Mouse (Mus musculus): ENCODE measurements around the gene Polr3h. TPM values are rescaled to one million over a fixed set of nuclear protein-coding genes. Genes with fewer than 3 reads are reported as not detected.

Polr3h gene
- polyA plus RNA-seq, 1 experiment from 2014 or later = 100.0 TPM

- no peak for DNase-seq (ENCODE audit: low spot score)
- Histone ChIP-seq H3K9ac (no peak overlapping the region), H3K27ac (no peak overlapping the region), H3K4me1 (replicated peaks; ENCODE audit: control insufficient read depth, insufficient read depth, low read length) (no peaks in the 10 kb centered on the region), H3K36me3 (replicated peaks; ENCODE audit: control insufficient read depth, insufficient read depth) (peaks cover 77% of the 10 kb centered on the region), H3K4me3 (replicated peaks; ENCODE audit: low read length) (no peak overlapping the region), H3K4me2 (replicated peaks) (no peak overlapping the region), H3K9me3 (ENCODE audit: control insufficient read depth, low read length) (no peaks in the 10 kb centered on the region), H3K27me3 (ENCODE audit: control insufficient read depth, insufficient read depth, low read length) (no peaks in the 10 kb centered on the region)
- WGBS = 94% methylated on average over 4 of the region's 4 CpGs
- no peak for ATAC-seq (ENCODE audit: low FRiP score)
These were observed 26.3 kb upstream of the Polr3h start for GRCm38 (mm10) chr15:81952310-81952709.

GRCm38 (mm10) chr15:81951159-81951558 lies 25.1 kb upstream of the Polr3h start:
- Histone ChIP-seq H3K9ac (no peak overlapping the region), H3K36me3 (replicated peaks; ENCODE audit: control insufficient read depth, insufficient read depth) (peaks cover 86% of the 10 kb centered on the region), H3K27ac (no peak overlapping the region), H3K27me3 (ENCODE audit: control insufficient read depth, insufficient read depth, low read length) (no peaks in the 10 kb centered on the region), H3K9me3 (ENCODE audit: control insufficient read depth, low read length) (no peaks in the 10 kb centered on the region), H3K4me3 (replicated peaks; ENCODE audit: low read length) (no peak overlapping the region), H3K4me2 (replicated peaks) (no peak overlapping the region), H3K4me1 (replicated peaks; ENCODE audit: control insufficient read depth, insufficient read depth, low read length) (no peaks in the 10 kb centered on the region)
- ATAC-seq (ENCODE audit: low FRiP score) (no peak), DNase-seq (ENCODE audit: low spot score) (no peak)
- 90% methylated on average over 9 of the region's 9 CpGs for WGBS

- no peak overlapping the region for H3K4me2 ChIP-seq (replicated peaks)
- no peaks in the 10 kb centered on the region for H3K27me3 ChIP-seq (ENCODE audit: control insufficient read depth, insufficient read depth, low read length)
- H3K4me1 ChIP-seq (replicated peaks; ENCODE audit: control insufficient read depth, insufficient read depth, low read length) = no peaks in the 10 kb centered on the region
- ATAC-seq (ENCODE audit: low FRiP score) = no peak
- no peak overlapping the region for H3K9ac ChIP-seq
- H3K36me3 ChIP-seq (replicated peaks; ENCODE audit: control insufficient read depth, insufficient read depth) = peaks cover 82% of the 10 kb centered on the region
- H3K9me3 ChIP-seq (ENCODE audit: control insufficient read depth, low read length) = no peaks in the 10 kb centered on the region
- no peak for DNase-seq (ENCODE audit: low spot score)
- no peak overlapping the region for H3K27ac ChIP-seq
- 91% methylated on average over 5 of the region's 5 CpGs for WGBS
- no peak overlapping the region for H3K4me3 ChIP-seq (replicated peaks; ENCODE audit: low read length)
These were observed 24.7 kb upstream of the Polr3h start for GRCm38 (mm10) chr15:81950716-81951115.

- ATAC-seq (ENCODE audit: low FRiP score) = no peak
- H3K27ac ChIP-seq = no peak overlapping the region
- 69% methylated on average over 11 of the region's 11 CpGs for WGBS
- no peaks in the 10 kb centered on the region for H3K4me1 ChIP-seq (replicated peaks; ENCODE audit: control insufficient read depth, insufficient read depth, low read length)
- H3K36me3 ChIP-seq (replicated peaks; ENCODE audit: control insufficient read depth, insufficient read depth) = peaks cover 72% of the 10 kb centered on the region
- no peak overlapping the region for H3K9ac ChIP-seq
- DNase-seq (ENCODE audit: low spot score) = no peak
- H3K4me2 ChIP-seq (replicated peaks) = no peak overlapping the region
- no peaks in the 10 kb centered on the region for H3K27me3 ChIP-seq (ENCODE audit: control insufficient read depth, insufficient read depth, low read length)
- no peak overlapping the region for H3K4me3 ChIP-seq (replicated peaks; ENCODE audit: low read length)
- H3K9me3 ChIP-seq (ENCODE audit: control insufficient read depth, low read length) = no peaks in the 10 kb centered on the region
These were observed 23.6 kb upstream of the Polr3h start for GRCm38 (mm10) chr15:81949476-81950131.

GRCm38 (mm10) chr15:81949076-81949475 lies 23.0 kb upstream of the Polr3h start:
- no peak overlapping the region for H3K4me2 ChIP-seq (replicated peaks)
- no peaks in the 10 kb centered on the region for H3K4me1 ChIP-seq (replicated peaks; ENCODE audit: control insufficient read depth, insufficient read depth, low read length)
- H3K27me3 ChIP-seq (ENCODE audit: control insufficient read depth, insufficient read depth, low read length) = no peaks in the 10 kb centered on the region
- H3K36me3 ChIP-seq (replicated peaks; ENCODE audit: control insufficient read depth, insufficient read depth) = peaks cover 67% of the 10 kb centered on the region
- H3K9me3 ChIP-seq (ENCODE audit: control insufficient read depth, low read length) = no peaks in the 10 kb centered on the region
- ATAC-seq (ENCODE audit: low FRiP score) = no peak
- H3K4me3 ChIP-seq (replicated peaks; ENCODE audit: low read length) = no peak overlapping the region
- DNase-seq (ENCODE audit: low spot score) = no peak
- H3K9ac ChIP-seq = no peak overlapping the region
- WGBS = 86% methylated on average over 10 of the region's 10 CpGs
- no peak overlapping the region for H3K27ac ChIP-seq

- WGBS = 11% methylated on average over 9 of the region's 9 CpGs
- 0 out of 2 replicates have a peak overlapping the region, but pooled peaks have one; percentile 16 for H3K9ac ChIP-seq
- H3K27me3 ChIP-seq (ENCODE audit: control insufficient read depth, insufficient read depth, low read length) = no peaks in the 10 kb centered on the region
- no peak overlapping the region for H3K4me2 ChIP-seq (replicated peaks)
- peaks cover 18% of the 10 kb centered on the region for H3K4me1 ChIP-seq (replicated peaks; ENCODE audit: control insufficient read depth, insufficient read depth, low read length)
- peak; percentile 38; the same call in 1 of the 2 replicates for ATAC-seq (ENCODE audit: low FRiP score)
- no peak overlapping the region for H3K27ac ChIP-seq
- DNase-seq (ENCODE audit: low spot score) = no peak
- H3K4me3 ChIP-seq (replicated peaks; ENCODE audit: low read length) = no peak overlapping the region
- H3K9me3 ChIP-seq (ENCODE audit: control insufficient read depth, low read length) = no peaks in the 10 kb centered on the region
- peaks cover 29% of the 10 kb centered on the region for H3K36me3 ChIP-seq (replicated peaks; ENCODE audit: control insufficient read depth, insufficient read depth)
These were observed 17.2 kb upstream of the Polr3h start for GRCm38 (mm10) chr15:81943176-81943749.

- H3K27me3 ChIP-seq (ENCODE audit: control insufficient read depth, insufficient read depth, low read length) = no peaks in the 10 kb centered on the region
- H3K4me1 ChIP-seq (replicated peaks; ENCODE audit: control insufficient read depth, insufficient read depth, low read length) = peaks cover 21% of the 10 kb centered on the region
- WGBS = 90% methylated on average over 2 of the region's 2 CpGs
- no peaks in the 10 kb centered on the region for H3K9me3 ChIP-seq (ENCODE audit: control insufficient read depth, low read length)
- no peak for ATAC-seq (ENCODE audit: low FRiP score)
- no peak overlapping the region for H3K27ac ChIP-seq
- no peak for DNase-seq (ENCODE audit: low spot score)
- peaks cover 10% of the 10 kb centered on the region for H3K36me3 ChIP-seq (replicated peaks; ENCODE audit: control insufficient read depth, insufficient read depth)
- H3K4me2 ChIP-seq (replicated peaks) = no peak overlapping the region
- no peak overlapping the region for H3K9ac ChIP-seq
- no peak overlapping the region for H3K4me3 ChIP-seq (replicated peaks; ENCODE audit: low read length)
These were observed 15.0 kb upstream of the Polr3h start for GRCm38 (mm10) chr15:81941010-81941409.

GRCm38 (mm10) chr15:81940219-81940618 lies 14.2 kb upstream of the Polr3h start:
- ATAC-seq (ENCODE audit: low FRiP score) (no peak), DNase-seq (ENCODE audit: low spot score) (no peak)
- no peak overlapping the region for H3K4me2 ChIP-seq (replicated peaks)
- H3K4me1 ChIP-seq (replicated peaks; ENCODE audit: control insufficient read depth, insufficient read depth, low read length) = peaks cover 21% of the 10 kb centered on the region
- peaks cover 10% of the 10 kb centered on the region for H3K36me3 ChIP-seq (replicated peaks; ENCODE audit: control insufficient read depth, insufficient read depth)
- H3K9ac ChIP-seq = no peak overlapping the region
- 90% methylated on average over 5 of the region's 5 CpGs for WGBS
- H3K9me3 ChIP-seq (ENCODE audit: control insufficient read depth, low read length) = no peaks in the 10 kb centered on the region
- H3K4me3 ChIP-seq (replicated peaks; ENCODE audit: low read length) = no peak overlapping the region
- H3K27me3 ChIP-seq (ENCODE audit: control insufficient read depth, insufficient read depth, low read length) = no peaks in the 10 kb centered on the region
- H3K27ac ChIP-seq = no peak overlapping the region

GRCm38 (mm10) chr15:81939774-81940173 lies 13.7 kb upstream of the Polr3h start:
- Histone ChIP-seq H3K27me3 (ENCODE audit: control insufficient read depth, insufficient read depth, low read length) (no peaks in the 10 kb centered on the region), H3K4me1 (replicated peaks; ENCODE audit: control insufficient read depth, insufficient read depth, low read length) (peaks cover 21% of the 10 kb centered on the region), H3K4me3 (replicated peaks; ENCODE audit: low read length) (no peak overlapping the region), H3K9ac (no peak overlapping the region), H3K9me3 (ENCODE audit: control insufficient read depth, low read length) (no peaks in the 10 kb centered on the region), H3K4me2 (replicated peaks) (no peak overlapping the region), H3K27ac (no peak overlapping the region), H3K36me3 (replicated peaks; ENCODE audit: control insufficient read depth, insufficient read depth) (peaks cover 10% of the 10 kb centered on the region)
- DNase-seq (ENCODE audit: low spot score) (no peak), ATAC-seq (ENCODE audit: low FRiP score) (no peak)
- whole genome bisulfite sequencing = 91% methylated on average over 4 of the region's 4 CpGs

Measured in hindbrain, embryonic 14.5 days (tissue).